Mouse (Mus musculus): ENCODE measurements around the gene March7.

DNA sequence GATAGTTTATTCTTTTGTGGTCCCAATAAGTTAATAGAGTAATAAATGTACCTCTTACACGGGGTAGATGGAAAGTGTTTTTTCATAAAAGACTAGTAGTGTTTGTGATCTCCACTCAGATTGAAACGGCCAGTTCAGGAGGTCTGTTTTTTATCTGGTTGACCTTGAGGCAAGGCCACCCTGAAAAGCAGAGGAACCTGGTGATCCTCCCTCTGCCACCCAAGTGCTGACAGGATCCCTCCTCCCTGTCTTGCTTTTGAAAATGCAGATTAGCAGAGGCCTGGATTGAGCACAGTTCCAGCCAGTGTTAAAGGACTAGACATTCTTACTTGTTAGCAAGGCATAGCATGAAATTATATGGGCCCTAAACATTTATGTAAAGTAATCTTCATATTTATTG is 23.5 kb downstream of the March7 start:
- no peak for TF ChIP-seq SMC3 (IDR thresholded peaks at IDR 0.05; ENCODE audit: low read depth, low read length)
- no peak for TF ChIP-seq MAX (IDR thresholded peaks at IDR 0.05; ENCODE audit: low read length)
- no peak for TF ChIP-seq POLR2A (IDR thresholded peaks at IDR 0.05; ENCODE audit: control insufficient read depth in 1 of 2, insufficient read depth in 1 of 2, low read depth in 1 of 2, low read length in 2 of 2, poor library complexity in 1 of 2)
- TF ChIP-seq ETS1 (IDR thresholded peaks at IDR 0.05; ENCODE audit: low read depth, low read length): no peak
- TF ChIP-seq EP300 (IDR thresholded peaks at IDR 0.05; ENCODE audit: low read depth in 1 of 2, low read length in 2 of 2): no peak

Measured in MEL (cell line).